Mouse (Mus musculus) G1E (cell line): ENCODE measurements around the gene Srarp. TPM values are rescaled to one million over a fixed set of nuclear protein-coding genes. Genes with fewer than 3 reads are reported as not detected.

Source experiments
- ATAC-seq: 2 replicates; pipeline ENCODE4 v1.8.0; 2016; ENCODE audit warnings: mild to moderate bottlenecking; ENCODE audit not compliant: insufficient number of reproducible peaks, poor library complexity, low FRiP score, severe bottlenecking; ENCODE audit errors: extremely low read depth
- DNase-seq: peaks from one replicate; pipeline ENCODE4 v3.0.0; 2012; ENCODE audit warnings: low spot score
- H3K27me3 ChIP-seq: 2 replicates; pipeline ENCODE4 v1.6.1; 2012; ENCODE audit warnings: mild to moderate bottlenecking, low read length, inconsistent platforms; ENCODE audit not compliant: insufficient read depth
- H3K36me3 ChIP-seq: replicated peaks from 2 replicates; pipeline ENCODE3; 2012; ENCODE audit warnings: mild to moderate bottlenecking, inconsistent platforms
- H3K4me1 ChIP-seq: 2 replicates; pipeline ENCODE4 v1.6.1; 2012; ENCODE audit warnings: low read depth, low read length, inconsistent platforms, mixed read lengths; ENCODE audit not compliant: insufficient read depth
- H3K4me3 ChIP-seq: 2 replicates; pipeline ENCODE4 v1.5.1; 2012; ENCODE audit warnings: low read depth, mild to moderate bottlenecking, inconsistent platforms, low read length, moderate library complexity, mixed read lengths
- H3K9me3 ChIP-seq: replicated peaks from 2 replicates; pipeline ENCODE4 v1.6.1; 2012; ENCODE audit warnings: inconsistent platforms
- CTCF ChIP-seq: IDR thresholded peaks from 2 replicates; pipeline ENCODE4 v1.5.1; 2012; ENCODE audit warnings: low read depth, low read length, inconsistent platforms, mixed read lengths
- GATA1 ChIP-seq: IDR thresholded peaks from 2 replicates; pipeline ENCODE4 v1.6.1; 2012; ENCODE audit warnings: borderline replicate concordance, low read length, inconsistent platforms, mixed read lengths
- GATA2 ChIP-seq: IDR thresholded peaks from 2 replicates; pipeline ENCODE4 v1.6.1; 2012; ENCODE audit warnings: low read depth, low read length, inconsistent platforms, borderline replicate concordance
- POLR2AphosphoS5 ChIP-seq: IDR thresholded peaks from 2 replicates; pipeline ENCODE4 v1.6.1; 2012; ENCODE audit warnings: low read depth, low read length, inconsistent platforms; ENCODE audit not compliant: insufficient replicate concordance
- TAL1 ChIP-seq: conservative IDR thresholded peaks from 2 replicates; pipeline ENCODE4 v1.6.1; 2012; ENCODE audit warnings: low read depth, low read length, inconsistent platforms, mixed read lengths
- polyA plus RNA-seq: library from polyadenylated mRNA; stranded (reverse); fragments of >175 nt; gene quantifications from 2 replicates; pipeline ENCODE4 v1.2.3, GENCODE M21; 2012
- total RNA-seq, 2 experiments: library from RNA; stranded (forward) in 1 of 2; stranded (reverse) in 1 of 2; fragments of 200-1000 nt in 1 of 2; fragments of >200 nt in 1 of 2; fragmentation: Nextera tagmentation in 1 of 2; gene quantifications; 2 replicates each; pipeline ENCODE4 v1.2.3; 2014 to 2017

The Srarp gene
- total and polyA plus RNA-seq, 3 experiments = not detected

GRCm38 (mm10) chr4:141411430-141411992 lies 24.4 kb downstream of the Srarp start:
- TF ChIP-seq GATA2 (no peak), GATA1 (no peak), TAL1 (no peak), POLR2AphosphoS5 (no peak), CTCF (no peak)
- ATAC-seq (no peak), DNase-seq (no peak)
- H3K27me3 ChIP-seq = peaks cover 25% of the 10 kb centered on the region
- no peak overlapping the region for H3K4me3 ChIP-seq
- H3K4me1 ChIP-seq = peaks cover 3% of the 10 kb centered on the region; the same call in 1 of the 2 replicates
- H3K9me3 ChIP-seq = no peaks in the 10 kb centered on the region
- H3K36me3 ChIP-seq = no peaks in the 10 kb centered on the region

DNA sequence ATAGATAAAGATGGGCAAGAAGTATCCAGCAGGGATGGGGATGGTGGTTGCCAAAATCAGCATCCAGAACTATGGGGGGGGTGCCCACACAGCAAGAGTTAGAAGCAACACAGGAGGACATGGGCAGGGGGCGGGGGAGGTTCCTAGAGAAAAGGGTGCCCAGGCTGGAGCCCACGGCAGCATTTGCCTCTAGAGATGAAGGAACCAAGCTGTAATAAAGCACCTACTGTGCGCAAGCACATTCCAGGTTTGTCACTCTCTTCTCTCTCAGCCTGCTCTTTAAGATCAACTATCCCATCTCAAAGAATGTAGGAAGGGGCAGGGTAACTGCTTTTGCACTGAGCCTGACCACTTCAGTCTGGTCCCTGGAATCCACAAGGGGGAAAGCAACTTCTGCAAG lies 27.3 kb downstream of the Srarp start:
- Histone ChIP-seq H3K4me3 (no peak overlapping the region), H3K27me3 (peaks cover 26% of the 10 kb centered on the region), H3K9me3 (no peaks in the 10 kb centered on the region), H3K36me3 (no peaks in the 10 kb centered on the region), H3K4me1 (peaks cover 8% of the 10 kb centered on the region)
- ATAC-seq (no peak), DNase-seq (no peak)
- TF ChIP-seq POLR2AphosphoS5 (no peak), TAL1 (no peak), GATA1 (no peak)

- Histone ChIP-seq H3K4me3 (no peak overlapping the region), H3K36me3 (no peaks in the 10 kb centered on the region), H3K27me3 (peaks cover 29% of the 10 kb centered on the region), H3K9me3 (no peaks in the 10 kb centered on the region), H3K4me1 (peaks cover 8% of the 10 kb centered on the region)
- peak; percentile 65; the same call in 1 of the 2 replicates for ATAC-seq
- TF ChIP-seq CTCF (peak; percentile 44), GATA2 (no peak)
- DNase-seq = peak; percentile 62
These were observed 29.2 kb downstream of the Srarp start for GRCm38 (mm10) chr4:141406516-141407299.

DNA sequence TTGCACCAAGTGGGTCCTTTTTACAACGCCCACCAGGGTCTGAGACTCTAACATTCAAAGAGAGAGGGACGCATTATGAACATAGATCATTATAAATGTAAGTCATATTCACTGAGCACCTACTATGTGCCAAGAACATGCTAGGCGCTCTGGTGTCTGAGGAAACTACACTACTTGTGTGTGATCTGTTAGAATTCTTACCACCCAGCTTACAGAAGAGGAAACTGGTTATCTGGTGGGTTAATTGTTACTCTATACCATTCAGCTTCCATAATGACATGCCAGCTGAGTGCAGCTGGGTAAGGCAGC lies 30.6 kb downstream of the Srarp start:
- peaks cover 5% of the 10 kb centered on the region for H3K4me1 ChIP-seq
- DNase-seq (no peak), ATAC-seq (no peak)
- no peak overlapping the region for H3K4me3 ChIP-seq
- H3K27me3 ChIP-seq = peaks cover 26% of the 10 kb centered on the region
- TF ChIP-seq GATA2 (no peak), GATA1 (no peak), POLR2AphosphoS5 (no peak), TAL1 (no peak), CTCF (no peak)
- no peaks in the 10 kb centered on the region for H3K36me3 ChIP-seq
- H3K9me3 ChIP-seq = no peaks in the 10 kb centered on the region

DNA sequence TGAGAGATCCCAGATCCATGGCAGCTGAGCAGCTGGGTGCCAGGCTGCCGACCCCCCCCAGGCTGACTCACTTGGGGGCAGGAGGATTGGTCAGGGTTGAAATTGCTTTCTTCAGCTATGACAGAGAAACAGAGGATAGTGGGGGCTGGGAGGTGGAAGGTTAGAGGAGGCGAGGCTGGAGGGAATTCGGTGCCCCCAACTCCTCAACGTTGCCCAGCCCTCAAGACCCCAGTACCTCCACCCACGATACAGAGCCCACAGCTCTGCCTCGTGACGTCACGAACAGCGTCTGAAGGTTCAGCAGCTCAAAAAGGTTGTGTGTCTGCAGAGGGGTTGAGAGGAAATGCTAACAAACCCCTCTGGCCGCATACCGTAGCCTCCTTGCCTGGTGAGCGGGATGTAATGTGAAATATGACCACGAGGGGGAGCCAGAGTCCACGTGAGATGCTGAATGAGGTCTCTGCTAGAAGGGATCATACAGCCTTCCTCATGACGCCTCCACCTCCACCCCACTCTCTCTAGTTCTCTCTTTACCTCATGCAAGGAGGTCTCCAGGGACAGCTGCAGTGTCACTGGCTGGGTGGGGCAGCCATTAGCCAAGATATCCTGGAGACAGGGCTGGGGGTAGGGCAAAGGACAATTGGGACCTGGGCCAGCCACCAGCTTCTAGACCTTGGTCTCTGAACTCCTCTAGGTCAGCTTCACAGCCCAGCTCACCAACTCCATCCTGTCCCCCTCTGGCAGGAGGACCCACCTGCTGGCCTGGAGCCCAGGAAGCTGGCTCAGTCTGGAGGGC lies 31.2 kb downstream of the Srarp start:
- ATAC-seq = peak; percentile 28; the same call in 1 of the 2 replicates
- H3K27me3 ChIP-seq = peaks cover 26% of the 10 kb centered on the region
- no peaks in the 10 kb centered on the region for H3K9me3 ChIP-seq
- peaks cover 5% of the 10 kb centered on the region for H3K4me1 ChIP-seq
- TF ChIP-seq POLR2AphosphoS5 (no peak), TAL1 (no peak), GATA2 (no peak), CTCF (peak; percentile 88), GATA1 (no peak)
- peak; percentile 65 for DNase-seq
- H3K4me3 ChIP-seq = no peak overlapping the region
- H3K36me3 ChIP-seq = no peaks in the 10 kb centered on the region

DNA sequence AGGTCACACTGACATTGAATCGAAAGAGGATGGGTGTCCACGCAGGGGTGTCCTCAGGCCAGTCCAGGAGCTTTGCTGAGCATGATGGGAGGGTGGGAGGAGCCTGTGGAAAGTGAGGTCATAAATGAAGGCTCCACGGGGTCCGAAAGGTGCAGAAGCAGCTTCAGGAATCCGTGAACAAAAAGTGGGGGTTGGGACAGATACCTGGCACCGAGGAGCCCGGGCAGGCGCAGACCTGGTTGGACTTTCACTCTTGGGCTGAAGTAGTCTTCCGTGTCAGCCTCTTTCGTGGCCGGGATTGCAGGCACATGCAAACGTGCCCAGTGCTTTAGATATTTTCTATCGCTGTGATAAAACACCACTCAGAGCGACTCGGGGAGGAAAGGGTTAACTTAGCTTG lies 35.7 kb downstream of the Srarp start:
- Histone ChIP-seq H3K4me3 (no peak overlapping the region), H3K27me3 (peaks cover 27% of the 10 kb centered on the region; the same call in 1 of the 2 replicates), H3K9me3 (no peaks in the 10 kb centered on the region), H3K4me1 (peaks cover 5% of the 10 kb centered on the region; the same call in 1 of the 2 replicates), H3K36me3 (no peaks in the 10 kb centered on the region)
- DNase-seq (no peak), ATAC-seq (no peak)
- TF ChIP-seq TAL1 (no peak), CTCF (no peak)
